Mouse (Mus musculus) midbrain, embryonic 14.5 days (tissue): ENCODE measurements around the gene Nrip3. TPM values are rescaled to one million over a fixed set of nuclear protein-coding genes. Genes with fewer than 3 reads are reported as not detected.

Experiments
- ATAC-seq: fragments of 200-750 bp; cut with Nextera tagmentation; 2 replicates; pipeline ENCODE4 v1.8.0; 2017; ENCODE audit warnings: moderate number of reproducible peaks, moderate library complexity; ENCODE audit not compliant: low FRiP score, low TSS enrichment
- DNase-seq: peaks from one replicate; pipeline ENCODE4 v3.0.0-alpha.2; 2015
- H3K27ac ChIP-seq: fragments of 300-500 bp; sonication (generic); replicated peaks from 2 replicates; pipeline ENCODE4 v1.5.1; 2014; ENCODE audit warnings: mild to moderate bottlenecking, low read depth, low read length, moderate library complexity
- H3K27me3 ChIP-seq: fragments of 300-500 bp; sonication (generic); 2 replicates; pipeline ENCODE4 v1.6.1; 2014; ENCODE audit warnings: low read length, control low read depth, mixed read lengths; ENCODE audit not compliant: control insufficient read depth, insufficient read depth
- H3K36me3 ChIP-seq: fragments of 300-500 bp; sonication (generic); 2 replicates; pipeline ENCODE4 v1.6.1; 2014; ENCODE audit warnings: low read length, control low read depth; ENCODE audit not compliant: control insufficient read depth, insufficient read depth
- H3K4me1 ChIP-seq: fragments of 300-500 bp; sonication (generic); 2 replicates; pipeline ENCODE4 v1.6.1; 2014; ENCODE audit warnings: mild to moderate bottlenecking, antibody characterized with exemption, low read length, control low read depth; ENCODE audit not compliant: control insufficient read depth, insufficient read depth
- H3K4me2 ChIP-seq: fragments of 300-500 bp; sonication (generic); 2 replicates; pipeline ENCODE4 v1.6.1; 2014; ENCODE audit warnings: mild to moderate bottlenecking, low read length, moderate library complexity
- H3K4me3 ChIP-seq: fragments of 300-500 bp; sonication (generic); replicated peaks from 2 replicates; pipeline ENCODE4 v1.5.1; 2014; ENCODE audit warnings: low read depth, low read length
- H3K9ac ChIP-seq: fragments of 300-500 bp; sonication (generic); replicated peaks from 2 replicates; pipeline ENCODE4 v1.6.1; 2014; ENCODE audit warnings: mild to moderate bottlenecking, low read length, moderate library complexity
- H3K9me3 ChIP-seq: fragments of 300-500 bp; sonication (generic); 2 replicates; pipeline ENCODE4 v1.6.1; 2016; ENCODE audit warnings: low read length, control low read depth, mixed read lengths; ENCODE audit not compliant: control insufficient read depth
- WGBS: fragments of 180-500 bp; shearing (Covaris S2); extraction: QIAGEN DNeasy Blood & Tissue Kit; methylation state at CpG from one replicate; pipeline ENCODE4 v1.1.7; 2014; 5-methylcytosine and 5-hydroxymethylcytosine counted together
- polyA plus RNA-seq: library from polyadenylated mRNA; unstranded; fragments of >200 nt; fragmentation: Nextera tagmentation; extraction: Ambion mirVana; gene quantifications from 2 replicates; pipeline ENCODE4 v1.2.1, GENCODE M21; 2014

Gene Nrip3
- polyA plus RNA-seq, 1 experiment from 2014 or later = 5.3 TPM

GRCm38 (mm10) chr7:109804843-109805242, 23.0 kb upstream of the Nrip3 start:
- WGBS = 75% methylated on average over 6 of the region's 6 CpGs
- Histone ChIP-seq H3K27me3 (no peaks in the 10 kb centered on the region), H3K4me3 (no peak overlapping the region), H3K27ac (no peak overlapping the region), H3K9ac (no peak overlapping the region), H3K9me3 (no peaks in the 10 kb centered on the region), H3K36me3 (no peaks in the 10 kb centered on the region), H3K4me2 (no peak overlapping the region), H3K4me1 (no peaks in the 10 kb centered on the region)
- no peak for ATAC-seq
- DNase-seq = peak; percentile 12

GRCm38 (mm10) chr7:109804355-109804754, 22.5 kb upstream of the Nrip3 start:
- Histone ChIP-seq H3K27ac (no peak overlapping the region), H3K4me1 (no peaks in the 10 kb centered on the region), H3K4me3 (no peak overlapping the region), H3K27me3 (no peaks in the 10 kb centered on the region), H3K9me3 (no peaks in the 10 kb centered on the region), H3K4me2 (no peak overlapping the region), H3K9ac (no peak overlapping the region), H3K36me3 (no peaks in the 10 kb centered on the region)
- DNase-seq (no peak), ATAC-seq (no peak)
- WGBS = 94% methylated on average over 6 of the region's 6 CpGs

- no peak overlapping the region for H3K27ac ChIP-seq
- H3K27me3 ChIP-seq = no peaks in the 10 kb centered on the region
- H3K9ac ChIP-seq = no peak overlapping the region
- H3K4me2 ChIP-seq = no peak overlapping the region
- no peak for ATAC-seq
- WGBS = 85% methylated on average over 1 of the region's 1 CpGs
- no peak for DNase-seq
- H3K9me3 ChIP-seq = no peaks in the 10 kb centered on the region
- H3K4me1 ChIP-seq = no peaks in the 10 kb centered on the region
- H3K4me3 ChIP-seq = no peak overlapping the region
- H3K36me3 ChIP-seq = no peaks in the 10 kb centered on the region
Measured at GRCm38 (mm10) chr7:109803516-109803915, 21.7 kb upstream of the Nrip3 start.

GRCm38 (mm10) chr7:109800626-109801025, 18.8 kb upstream of the Nrip3 start:
- WGBS = 94% methylated on average over 4 of the region's 4 CpGs
- Histone ChIP-seq H3K4me2 (no peak overlapping the region), H3K9ac (no peak overlapping the region), H3K27ac (no peak overlapping the region), H3K27me3 (no peaks in the 10 kb centered on the region), H3K36me3 (no peaks in the 10 kb centered on the region), H3K4me1 (no peaks in the 10 kb centered on the region), H3K4me3 (no peak overlapping the region), H3K9me3 (no peaks in the 10 kb centered on the region)
- ATAC-seq (no peak), DNase-seq (no peak)

- H3K4me1 ChIP-seq = no peaks in the 10 kb centered on the region
- ATAC-seq (no peak), DNase-seq (peak; percentile 21)
- H3K27ac ChIP-seq = no peak overlapping the region
- 85% methylated on average over 11 of the region's 11 CpGs for WGBS
- H3K4me2 ChIP-seq = no peak overlapping the region
- H3K4me3 ChIP-seq = no peak overlapping the region
- H3K9me3 ChIP-seq = no peaks in the 10 kb centered on the region
- H3K36me3 ChIP-seq = no peaks in the 10 kb centered on the region
- H3K9ac ChIP-seq = no peak overlapping the region
- no peaks in the 10 kb centered on the region for H3K27me3 ChIP-seq
Measured at GRCm38 (mm10) chr7:109799168-109799567, 17.3 kb upstream of the Nrip3 start.

- ATAC-seq = no peak
- no peaks in the 10 kb centered on the region for H3K27me3 ChIP-seq
- 84% methylated on average over 5 of the region's 5 CpGs for WGBS
- no peaks in the 10 kb centered on the region for H3K9me3 ChIP-seq
- no peak overlapping the region for H3K4me2 ChIP-seq
- no peak overlapping the region for H3K4me3 ChIP-seq
- no peaks in the 10 kb centered on the region for H3K4me1 ChIP-seq
- H3K36me3 ChIP-seq = no peaks in the 10 kb centered on the region
- no peak for DNase-seq
- H3K9ac ChIP-seq = no peak overlapping the region
- H3K27ac ChIP-seq = no peak overlapping the region
Measured at GRCm38 (mm10) chr7:109795564-109795963, 13.7 kb upstream of the Nrip3 start.

GRCm38 (mm10) chr7:109794556-109794955, 12.7 kb upstream of the Nrip3 start:
- Histone ChIP-seq H3K9ac (no peak overlapping the region), H3K4me1 (no peaks in the 10 kb centered on the region), H3K4me3 (no peak overlapping the region), H3K36me3 (no peaks in the 10 kb centered on the region), H3K4me2 (no peak overlapping the region), H3K27ac (no peak overlapping the region), H3K9me3 (no peaks in the 10 kb centered on the region), H3K27me3 (no peaks in the 10 kb centered on the region)
- DNase-seq (no peak), ATAC-seq (no peak)
- 72% methylated on average over 2 of the region's 2 CpGs for WGBS

GRCm38 (mm10) chr7:109792759-109793158, 10.9 kb upstream of the Nrip3 start:
- Histone ChIP-seq H3K4me2 (no peak overlapping the region), H3K4me1 (no peaks in the 10 kb centered on the region), H3K9me3 (no peaks in the 10 kb centered on the region), H3K27ac (no peak overlapping the region), H3K27me3 (no peaks in the 10 kb centered on the region), H3K4me3 (no peak overlapping the region), H3K9ac (no peak overlapping the region), H3K36me3 (no peaks in the 10 kb centered on the region)
- ATAC-seq = no peak
- peak; percentile 83 for DNase-seq
- WGBS = 80% methylated on average over 2 of the region's 2 CpGs

- Histone ChIP-seq H3K4me3 (no peak overlapping the region), H3K4me1 (no peaks in the 10 kb centered on the region), H3K9me3 (no peaks in the 10 kb centered on the region), H3K4me2 (no peak overlapping the region), H3K27me3 (no peaks in the 10 kb centered on the region), H3K36me3 (no peaks in the 10 kb centered on the region), H3K9ac (no peak overlapping the region), H3K27ac (no peak overlapping the region)
- no peak for ATAC-seq
- no peak for DNase-seq
- 81% methylated on average over 3 of the region's 3 CpGs for WGBS
Measured at GRCm38 (mm10) chr7:109790818-109791217, 9.0 kb upstream of the Nrip3 start.
